Mouse (Mus musculus): ENCODE measurements around the gene Diras2.

GRCm38 (mm10) chr13:52513554-52513953, 17.5 kb downstream of the Diras2 start:
- no peak for TF ChIP-seq CTCF (IDR thresholded peaks at IDR 0.05; ENCODE audit: low read depth, low read length)
- TF ChIP-seq POLR2A (IDR thresholded peaks at IDR 0.05; ENCODE audit: borderline replicate concordance, low read depth, low read length): no peak
